Mouse (Mus musculus) G1E-ER4 (cell line): ENCODE results near the gene Aoc2. TPM values are rescaled to one million over a fixed set of nuclear protein-coding genes. Genes with fewer than 3 reads are reported as not detected.

Source experiments
- GATA1 ChIP-seq: IDR thresholded peaks from one replicate; pipeline ENCODE4 v1.8.0; 2012; ENCODE audit warnings: low read length, inconsistent platforms
- polyA plus RNA-seq: library from polyadenylated mRNA; stranded (reverse); fragments of >175 nt; gene quantifications from 2 replicates; pipeline ENCODE4 v1.2.3, GENCODE M21; 2012

Aoc2 gene
- polyA plus RNA-seq, 1 experiment = 8.6 TPM

GRCm38 (mm10) chr11:101334516-101334915, 9.7 kb downstream of the Aoc2 start:
- no peak for TF ChIP-seq GATA1

GRCm38 (mm10) chr11:101335685-101336084, 10.8 kb downstream of the Aoc2 start:
- TF ChIP-seq GATA1 = no peak

GRCm38 (mm10) chr11:101338123-101338760, 13.4 kb downstream of the Aoc2 start:
- no peak for TF ChIP-seq GATA1

GRCm38 (mm10) chr11:101347083-101347775, 22.4 kb downstream of the Aoc2 start:
- TF ChIP-seq GATA1 = no peak

GRCm38 (mm10) chr11:101348774-101349173, 23.9 kb downstream of the Aoc2 start:
- TF ChIP-seq GATA1 = no peak

GRCm38 (mm10) chr11:101349216-101349615, 24.4 kb downstream of the Aoc2 start:
- TF ChIP-seq GATA1 = no peak

GRCm38 (mm10) chr11:101351100-101351720, 26.3 kb downstream of the Aoc2 start:
- no peak for TF ChIP-seq GATA1

- TF ChIP-seq GATA1 = no peak
These were observed 26.9 kb downstream of the Aoc2 start for GRCm38 (mm10) chr11:101351721-101352111.

- TF ChIP-seq GATA1 = no peak
These were observed 28.6 kb downstream of the Aoc2 start for GRCm38 (mm10) chr11:101353436-101353835.

GRCm38 (mm10) chr11:101354438-101355010, 29.7 kb downstream of the Aoc2 start:
- TF ChIP-seq GATA1 = no peak

GRCm38 (mm10) chr11:101355916-101356315, 31.1 kb downstream of the Aoc2 start:
- TF ChIP-seq GATA1 = no peak

- no peak for TF ChIP-seq GATA1
These were observed 32.8 kb downstream of the Aoc2 start for GRCm38 (mm10) chr11:101357505-101358182.

GRCm38 (mm10) chr11:101359776-101360175, 34.9 kb downstream of the Aoc2 start:
- no peak for TF ChIP-seq GATA1

GRCm38 (mm10) chr11:101360651-101361113, 35.8 kb downstream of the Aoc2 start:
- no peak for TF ChIP-seq GATA1

GRCm38 (mm10) chr11:101364531-101364931, 39.7 kb downstream of the Aoc2 start:
- TF ChIP-seq GATA1 = no peak

GRCm38 (mm10) chr11:101367326-101367935, 42.6 kb downstream of the Aoc2 start, which contains the start of gene G6pc:
G6pc (plus strand) TSS chr11:101367561.
- no peak for TF ChIP-seq GATA1
